Mouse (Mus musculus): Measurements from ENCODE around the gene Cyb5r1. TPM values are rescaled to one million over a fixed set of nuclear protein-coding genes. Genes with fewer than 3 reads are reported as not detected.
"Not testable (repeated sequence)": the region's sequence is repeated elsewhere in the genome, so short reads cannot be mapped to it uniquely, and the experiment has no call there.

Gene Cyb5r1
- polyA plus RNA-seq, 1 experiment from 2014 or later: 9.2 TPM

- not testable (repeated sequence) for H3K27ac ChIP-seq (replicated peaks; ENCODE audit: low read depth, low read length); H3K4me3 ChIP-seq (replicated peaks; ENCODE audit: low read depth, low read length); H3K9ac ChIP-seq (replicated peaks; ENCODE audit: low read length); H3K27me3 ChIP-seq (ENCODE audit: control insufficient read depth, insufficient read depth, low read length); H3K36me3 ChIP-seq (ENCODE audit: control insufficient read depth, insufficient read depth, low read length); ATAC-seq (ENCODE audit: low FRiP score, low TSS enrichment); H3K4me2 ChIP-seq (ENCODE audit: low read length); DNase-seq; H3K4me1 ChIP-seq (ENCODE audit: control insufficient read depth, insufficient read depth, low read length); H3K9me3 ChIP-seq (ENCODE audit: control insufficient read depth, low read length)
- 100% methylated on average over 1 of the region's 1 CpGs for WGBS
Observed at GRCm38 (mm10) chr1:134443288-134443687, 37.9 kb downstream of the Cyb5r1 start.

GRCm38 (mm10) chr1:134445418-134445817 is 40.1 kb downstream of the Cyb5r1 start:
- Histone ChIP-seq H3K27ac (replicated peaks; ENCODE audit: low read depth, low read length) (no peak overlapping the region), H3K27me3 (ENCODE audit: control insufficient read depth, insufficient read depth, low read length) (no peaks in the 10 kb centered on the region), H3K9me3 (ENCODE audit: control insufficient read depth, low read length) (no peaks in the 10 kb centered on the region), H3K4me1 (ENCODE audit: control insufficient read depth, insufficient read depth, low read length) (no peaks in the 10 kb centered on the region), H3K36me3 (ENCODE audit: control insufficient read depth, insufficient read depth, low read length) (no peaks in the 10 kb centered on the region), H3K4me2 (ENCODE audit: low read length) (no peak overlapping the region), H3K4me3 (replicated peaks; ENCODE audit: low read depth, low read length) (no peak overlapping the region), H3K9ac (replicated peaks; ENCODE audit: low read length) (no peak overlapping the region)
- 90% methylated on average over 2 of the region's 2 CpGs for WGBS
- ATAC-seq (ENCODE audit: low FRiP score, low TSS enrichment) (no peak), DNase-seq (no peak)

GRCm38 (mm10) chr1:134448537-134448936 is 43.2 kb downstream of the Cyb5r1 start:
- WGBS: 62% methylated on average over 3 of the region's 3 CpGs
- not testable (repeated sequence) for H3K4me1 ChIP-seq (ENCODE audit: control insufficient read depth, insufficient read depth, low read length); H3K9me3 ChIP-seq (ENCODE audit: control insufficient read depth, low read length); DNase-seq; H3K36me3 ChIP-seq (ENCODE audit: control insufficient read depth, insufficient read depth, low read length); H3K9ac ChIP-seq (replicated peaks; ENCODE audit: low read length); H3K4me3 ChIP-seq (replicated peaks; ENCODE audit: low read depth, low read length); H3K27me3 ChIP-seq (ENCODE audit: control insufficient read depth, insufficient read depth, low read length); H3K4me2 ChIP-seq (ENCODE audit: low read length); ATAC-seq (ENCODE audit: low FRiP score, low TSS enrichment); H3K27ac ChIP-seq (replicated peaks; ENCODE audit: low read depth, low read length)

- Histone ChIP-seq H3K4me3 (replicated peaks; ENCODE audit: low read depth, low read length) (no peak overlapping the region), H3K9ac (replicated peaks; ENCODE audit: low read length) (no peak overlapping the region), H3K27ac (replicated peaks; ENCODE audit: low read depth, low read length) (no peak overlapping the region), H3K36me3 (ENCODE audit: control insufficient read depth, insufficient read depth, low read length) (no peaks in the 10 kb centered on the region), H3K9me3 (ENCODE audit: control insufficient read depth, low read length) (no peaks in the 10 kb centered on the region), H3K4me1 (ENCODE audit: control insufficient read depth, insufficient read depth, low read length) (peaks cover 4% of the 10 kb centered on the region; the same call in 1 of the 2 replicates), H3K27me3 (ENCODE audit: control insufficient read depth, insufficient read depth, low read length) (no peaks in the 10 kb centered on the region), H3K4me2 (ENCODE audit: low read length) (no peak overlapping the region)
- 89% methylated on average over 4 of the region's 4 CpGs for WGBS
- no peak for ATAC-seq (ENCODE audit: low FRiP score, low TSS enrichment)
- DNase-seq: no peak
Observed at GRCm38 (mm10) chr1:134450201-134450600, 44.8 kb downstream of the Cyb5r1 start.

GRCm38 (mm10) chr1:134450986-134451385 is 45.6 kb downstream of the Cyb5r1 start:
- no peak overlapping the region for H3K27ac ChIP-seq (replicated peaks; ENCODE audit: low read depth, low read length)
- H3K4me3 ChIP-seq (replicated peaks; ENCODE audit: low read depth, low read length): no peak overlapping the region
- 51% methylated on average over 3 of the region's 3 CpGs for WGBS
- no peak overlapping the region for H3K4me2 ChIP-seq (ENCODE audit: low read length)
- ATAC-seq (ENCODE audit: low FRiP score, low TSS enrichment): no peak
- no peak overlapping the region for H3K9ac ChIP-seq (replicated peaks; ENCODE audit: low read length)
- no peaks in the 10 kb centered on the region for H3K9me3 ChIP-seq (ENCODE audit: control insufficient read depth, low read length)
- peaks cover 7% of the 10 kb centered on the region; the same call in 1 of the 2 replicates for H3K4me1 ChIP-seq (ENCODE audit: control insufficient read depth, insufficient read depth, low read length)
- no peaks in the 10 kb centered on the region for H3K27me3 ChIP-seq (ENCODE audit: control insufficient read depth, insufficient read depth, low read length)
- peak; percentile 72 for DNase-seq
- no peaks in the 10 kb centered on the region for H3K36me3 ChIP-seq (ENCODE audit: control insufficient read depth, insufficient read depth, low read length)

- peak within 1 kb of the TSS; percentile 86 for H3K9ac ChIP-seq (replicated peaks; ENCODE audit: low read length)
- H3K4me2 ChIP-seq (ENCODE audit: low read length): peak within 1 kb of the TSS; percentile 80
- peak within 1 kb of the TSS; percentile 96 for H3K4me3 ChIP-seq (replicated peaks; ENCODE audit: low read depth, low read length)
- H3K9me3 ChIP-seq (ENCODE audit: control insufficient read depth, low read length): no peaks in the 10 kb centered on the region
- DNase-seq (peak; percentile 95), ATAC-seq (ENCODE audit: low FRiP score, low TSS enrichment) (peak; percentile 90)
- H3K27ac ChIP-seq (replicated peaks; ENCODE audit: low read depth, low read length): peak within 1 kb of the TSS; percentile 67; the same call in 1 of the 2 replicates
- peaks cover 10% of the 10 kb centered on the region for H3K36me3 ChIP-seq (ENCODE audit: control insufficient read depth, insufficient read depth, low read length)
- WGBS: 1% methylated on average over 61 of the region's 61 CpGs
- H3K27me3 ChIP-seq (ENCODE audit: control insufficient read depth, insufficient read depth, low read length): no peaks in the 10 kb centered on the region
- H3K4me1 ChIP-seq (ENCODE audit: control insufficient read depth, insufficient read depth, low read length): peaks cover 14% of the 10 kb centered on the region; the same call in 1 of the 2 replicates
Observed at GRCm38 (mm10) chr1:134454904-134455824, 49.8 kb downstream of the Cyb5r1 start, which contains the start of gene Klhl12. Klhl12 (plus strand) TSS chr1:134455531.

- WGBS: 24% methylated on average over 5 of the region's 5 CpGs
- Histone ChIP-seq H3K4me2 (ENCODE audit: low read length) (peak overlapping the region; percentile 80), H3K27ac (replicated peaks; ENCODE audit: low read depth, low read length) (no peak overlapping the region), H3K36me3 (ENCODE audit: control insufficient read depth, insufficient read depth, low read length) (peaks cover 18% of the 10 kb centered on the region), H3K9ac (replicated peaks; ENCODE audit: low read length) (peak overlapping the region; percentile 86), H3K4me3 (replicated peaks; ENCODE audit: low read depth, low read length) (peak overlapping the region; percentile 96), H3K27me3 (ENCODE audit: control insufficient read depth, insufficient read depth, low read length) (no peaks in the 10 kb centered on the region), H3K9me3 (ENCODE audit: control insufficient read depth, low read length) (no peaks in the 10 kb centered on the region), H3K4me1 (ENCODE audit: control insufficient read depth, insufficient read depth, low read length) (peaks cover 14% of the 10 kb centered on the region; the same call in 1 of the 2 replicates)
- ATAC-seq (ENCODE audit: low FRiP score, low TSS enrichment) (no peak), DNase-seq (no peak)
Observed at GRCm38 (mm10) chr1:134456060-134456459, 50.7 kb downstream of the Cyb5r1 start.

- no peak overlapping the region for H3K4me3 ChIP-seq (replicated peaks; ENCODE audit: low read depth, low read length)
- no peaks in the 10 kb centered on the region for H3K27me3 ChIP-seq (ENCODE audit: control insufficient read depth, insufficient read depth, low read length)
- peaks cover 21% of the 10 kb centered on the region for H3K36me3 ChIP-seq (ENCODE audit: control insufficient read depth, insufficient read depth, low read length)
- WGBS: 92% methylated on average over 7 of the region's 7 CpGs
- H3K4me1 ChIP-seq (ENCODE audit: control insufficient read depth, insufficient read depth, low read length): peaks cover 14% of the 10 kb centered on the region; the same call in 1 of the 2 replicates
- ATAC-seq (ENCODE audit: low FRiP score, low TSS enrichment): no peak
- no peak overlapping the region for H3K27ac ChIP-seq (replicated peaks; ENCODE audit: low read depth, low read length)
- H3K9ac ChIP-seq (replicated peaks; ENCODE audit: low read length): no peak overlapping the region
- no peaks in the 10 kb centered on the region for H3K9me3 ChIP-seq (ENCODE audit: control insufficient read depth, low read length)
- no peak overlapping the region for H3K4me2 ChIP-seq (ENCODE audit: low read length)
- DNase-seq: no peak
Observed at GRCm38 (mm10) chr1:134458139-134458727, 52.9 kb downstream of the Cyb5r1 start.

All from midbrain, embryonic 14.5 days (tissue).